Mouse (Mus musculus): ENCODE measurements around the gene Cdk5r1. TPM values are rescaled to one million over a fixed set of nuclear protein-coding genes. Genes with fewer than 3 reads are reported as not detected.

Cdk5r1 gene
- polyA plus RNA-seq, 1 experiment from 2014 or later = 9.4 TPM

DNA sequence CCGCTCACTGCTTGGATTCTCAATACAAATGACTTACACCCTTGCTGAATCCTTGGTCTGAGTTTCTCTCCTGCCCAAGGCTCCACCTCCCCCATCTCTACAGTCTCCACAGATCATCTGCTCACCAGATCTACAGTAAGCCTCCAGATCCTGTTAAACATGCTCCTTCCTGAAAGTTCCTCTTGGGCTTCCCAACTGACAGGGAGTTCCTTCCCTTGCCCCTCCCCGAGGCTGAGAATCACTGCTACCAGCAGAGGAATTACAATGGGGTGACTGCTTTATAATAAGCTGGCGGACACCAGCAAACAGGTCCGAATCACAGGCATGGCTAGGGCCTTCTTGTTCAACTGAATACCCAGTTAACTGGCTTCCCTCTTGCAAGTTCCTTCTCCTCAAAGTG is 46.6 kb downstream of the Cdk5r1 start:
- no peaks in the 10 kb centered on the region for H3K27me3 ChIP-seq
- H3K36me3 ChIP-seq = no peaks in the 10 kb centered on the region
- no peak overlapping the region for H3K27ac ChIP-seq
- no peak overlapping the region for H3K4me2 ChIP-seq (replicated peaks)
- H3K4me3 ChIP-seq = no peak overlapping the region
- WGBS = 57% methylated on average over 4 of the region's 4 CpGs
- no peak overlapping the region for H3K9ac ChIP-seq
- ATAC-seq (ENCODE audit: insufficient number of reproducible peaks, insufficient read depth, low FRiP score, low TSS enrichment) = no peak
- H3K4me1 ChIP-seq = peaks cover 8% of the 10 kb centered on the region
- no peaks in the 10 kb centered on the region for H3K9me3 ChIP-seq

DNA sequence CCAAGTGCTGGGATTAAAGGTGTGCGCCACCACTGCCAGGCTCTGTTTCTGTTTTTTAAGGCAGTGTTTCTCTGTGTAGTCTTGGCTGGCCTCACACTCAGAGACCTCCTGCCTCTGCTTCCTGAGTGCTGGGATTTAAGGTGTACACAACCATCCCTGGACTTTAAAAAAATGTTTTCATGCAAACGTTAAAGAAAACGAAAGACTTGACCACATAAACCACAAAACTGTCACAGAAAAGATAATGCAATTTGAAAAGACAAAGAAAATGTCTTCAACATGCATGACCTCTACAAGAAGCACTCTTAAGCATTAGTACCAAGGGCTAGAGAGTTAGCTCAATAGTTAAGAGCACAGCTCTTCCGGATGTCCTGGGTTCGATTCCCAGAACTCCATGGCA is 47.4 kb downstream of the Cdk5r1 start:
- no peak for ATAC-seq (ENCODE audit: insufficient number of reproducible peaks, insufficient read depth, low FRiP score, low TSS enrichment)
- WGBS = 88% methylated on average over 5 of the region's 5 CpGs
- Histone ChIP-seq H3K9me3 (no peaks in the 10 kb centered on the region), H3K4me3 (no peak overlapping the region), H3K4me1 (peaks cover under 1% of the 10 kb centered on the region; the same call in 1 of the 2 replicates), H3K27me3 (no peaks in the 10 kb centered on the region), H3K4me2 (replicated peaks) (no peak overlapping the region), H3K9ac (no peak overlapping the region), H3K36me3 (no peaks in the 10 kb centered on the region), H3K27ac (no peak overlapping the region)

GRCm38 (mm10) chr11:80527697-80528096 is 50.9 kb downstream of the Cdk5r1 start:
- Histone ChIP-seq H3K4me3 (no peak overlapping the region), H3K4me1 (no peaks in the 10 kb centered on the region), H3K9me3 (no peaks in the 10 kb centered on the region), H3K9ac (no peak overlapping the region), H3K36me3 (no peaks in the 10 kb centered on the region), H3K4me2 (replicated peaks) (no peak overlapping the region), H3K27me3 (no peaks in the 10 kb centered on the region), H3K27ac (no peak overlapping the region)
- no peak for ATAC-seq (ENCODE audit: insufficient number of reproducible peaks, insufficient read depth, low FRiP score, low TSS enrichment)

GRCm38 (mm10) chr11:80529149-80529548 is 52.3 kb downstream of the Cdk5r1 start:
- Histone ChIP-seq H3K27me3 (no peaks in the 10 kb centered on the region), H3K4me1 (no peaks in the 10 kb centered on the region), H3K36me3 (no peaks in the 10 kb centered on the region), H3K9ac (no peak overlapping the region), H3K4me3 (no peak overlapping the region), H3K27ac (no peak overlapping the region), H3K4me2 (replicated peaks) (no peak overlapping the region), H3K9me3 (no peaks in the 10 kb centered on the region)
- WGBS = 77% methylated on average over 8 of the region's 8 CpGs
- ATAC-seq (ENCODE audit: insufficient number of reproducible peaks, insufficient read depth, low FRiP score, low TSS enrichment) = no peak

Other genes with a start within 250 kb of the Cdk5r1 start
- 6.4 and 7.0 TPM in 2 replicates for gene Rhbdl3, start 176.1 kb upstream of the Cdk5r1 start, polyA plus RNA-seq (2016; fragmentation: Nextera tagmentation; extraction: Ambion mirVana)
- gene 5730455P16Rik, start 99.0 kb upstream of the Cdk5r1 start, polyA plus RNA-seq (2016; fragmentation: Nextera tagmentation; extraction: Ambion mirVana) = 23.9 and 27.5 TPM in 2 replicates
- gene Zfp207, start 93.7 kb upstream of the Cdk5r1 start, polyA plus RNA-seq (2016; fragmentation: Nextera tagmentation; extraction: Ambion mirVana) = 264 and 274 TPM in 2 replicates
- gene Psmd11, start 48.4 kb upstream of the Cdk5r1 start, polyA plus RNA-seq (2016; fragmentation: Nextera tagmentation; extraction: Ambion mirVana) = 320 and 333 TPM in 2 replicates

All from embryonic facial prominence, embryonic 12.5 days (tissue).